Comparison of ENCODE assay signal across 11 mouse cellular contexts in the genomic region with DNA sequence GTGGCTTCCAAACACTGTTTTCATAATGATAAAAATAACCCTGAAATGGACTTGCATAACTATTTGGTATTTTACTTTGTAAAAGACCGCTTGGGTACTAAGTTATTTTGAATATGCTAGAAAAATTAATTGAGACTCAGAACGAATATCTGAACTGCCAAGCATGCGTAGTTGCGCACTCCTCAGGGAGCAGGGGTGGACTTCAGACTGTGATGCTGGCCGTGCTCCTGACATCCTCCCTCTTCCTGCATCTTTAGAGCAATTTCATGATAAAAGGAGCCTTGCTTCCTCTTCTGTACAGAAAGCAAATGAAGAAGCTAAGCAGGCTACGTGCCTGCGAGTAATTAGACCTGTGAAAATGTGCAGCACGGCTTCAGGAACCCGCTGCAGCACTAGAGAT.
DNase-seq lines count a peak whose midpoint lies in the region; ATAC-seq and TF ChIP-seq lines count a peak whose summit lies in the region.
"Had no signal": no experiment of that assay in that cellular context is flagged by ENCODE, and none has a peak within 500 bp of the region (broad histone marks: within the 10 kb centered on the region; RNA-seq: fewer than 3 reads in every experiment).

No protein-coding gene starts in this region.

- H3K9me3 ChIP-seq in intestine, embryonic 15.5 days, result no peaks in the 10 kb centered on the region
- H3K9me3 ChIP-seq in intestine, postnatal 0 days (ENCODE audit: control insufficient read depth), result no peaks in the 10 kb centered on the region
- H3K9me3 ChIP-seq in heart, embryonic 14.5 days (ENCODE audit: control insufficient read depth, low read length), result no peaks in the 10 kb centered on the region
- no peaks in the 10 kb centered on the region for H3K9me3 ChIP-seq in megakaryocyte, embryonic 14.5 days

- intact Hi-C loops in left cerebral cortex, postnatal 36 days (cut with DNase I), result loop anchor here (5.0 kb wide), 1 partner anchor 98 kb away; no protein-coding TSS in a partner anchor

- WGBS in intestine, embryonic 15.5 days, result 34% methylated on average over 9 of the region's 9 CpGs
- 29% methylated on average over 9 of the region's 9 CpGs for WGBS in intestine, postnatal 0 days
- WGBS in heart, embryonic 14.5 days, result 47% methylated on average over 9 of the region's 9 CpGs

- no peak for DNase-seq in B cell, adult 2 months
- no peak for DNase-seq in left cerebral cortex, postnatal 36 days (ENCODE audit: low spot score in 2 of 2)
- no peak for DNase-seq in cerebellum, postnatal 36 days
- DNase-seq: thymus, adult 2 months had no signal

- H3K4me2 ChIP-seq in intestine, embryonic 15.5 days (replicated peaks), result 0 out of 2 replicates have a peak overlapping the region, but pooled peaks have one; percentile 22
- no peak overlapping the region for H3K4me2 ChIP-seq in intestine, postnatal 0 days (replicated peaks; ENCODE audit: low read depth)
- H3K4me2 ChIP-seq in heart, embryonic 14.5 days (ENCODE audit: low read length), result peak overlapping the region; percentile 51
- H3K4me2 ChIP-seq: liver, embryonic 11.5 days had no signal

- H3K27ac ChIP-seq in intestine, embryonic 15.5 days, result 0 out of 2 replicates have a peak overlapping the region, but pooled peaks have one; percentile 13
- H3K27ac ChIP-seq in intestine, postnatal 0 days (ENCODE audit: low read depth, low read length), result no peak overlapping the region
- peak overlapping the region; percentile 34; the same call in 1 of the 2 replicates for H3K27ac ChIP-seq in cortical plate, adult 2 months (ENCODE audit: insufficient read depth, low read length)
- H3K27ac ChIP-seq in heart, embryonic 14.5 days (replicated peaks in 1 of 2; ENCODE audit: control insufficient read depth in 1 of 2, insufficient read depth in 1 of 2, low read depth in 2 of 2, low read length in 2 of 2), result peak overlapping the region in 1 of 2 experiments; percentile 68; a peak in 3 of 4 replicates

- H3K9ac ChIP-seq in intestine, embryonic 15.5 days, result no peak overlapping the region
- no peak overlapping the region for H3K9ac ChIP-seq in intestine, postnatal 0 days (ENCODE audit: low read depth, low read length)
- H3K9ac ChIP-seq in heart, embryonic 14.5 days (ENCODE audit: low read length), result no peak overlapping the region

- no peak for TF ChIP-seq POLR2A in cortical plate, adult 2 months (IDR thresholded peaks at IDR 0.05; ENCODE audit: extremely low read depth, insufficient read depth, low read length)

- H3K27me3 ChIP-seq in intestine, embryonic 15.5 days (replicated peaks), result 0 out of 2 replicates have a peak, but pooled peaks cover 3% of the 10 kb centered on the region
- H3K27me3 ChIP-seq in intestine, postnatal 0 days (replicated peaks; ENCODE audit: control insufficient read depth, insufficient read depth, low read length), result no peaks in the 10 kb centered on the region
- no peaks in the 10 kb centered on the region for H3K27me3 ChIP-seq in heart, embryonic 14.5 days (ENCODE audit: control insufficient read depth, insufficient read depth, low read length)
- H3K27me3 ChIP-seq in megakaryocyte, embryonic 14.5 days (replicated peaks), result peaks cover 4% of the 10 kb centered on the region
- H3K27me3 ChIP-seq: CH12.LX had no signal

- ATAC-seq in intestine, embryonic 15.5 days, result no peak
- no peak for ATAC-seq in intestine, postnatal 0 days
- no peak for ATAC-seq in heart, embryonic 14.5 days (ENCODE audit: insufficient number of reproducible peaks, insufficient read depth, low FRiP score, low read depth)

- no peak overlapping the region for H3K4me3 ChIP-seq in intestine, embryonic 15.5 days (replicated peaks)
- H3K4me3 ChIP-seq in intestine, postnatal 0 days (ENCODE audit: low read depth, low read length), result no peak overlapping the region
- no peak overlapping the region for H3K4me3 ChIP-seq in cortical plate, adult 2 months (ENCODE audit: insufficient read depth, low read length)
- no peak overlapping the region for H3K4me3 ChIP-seq in heart, embryonic 14.5 days (ENCODE audit: control insufficient read depth in 1 of 2, insufficient read depth in 1 of 2, low read depth in 1 of 2, low read length in 2 of 2)
- peak overlapping the region; percentile 67 for H3K4me3 ChIP-seq in megakaryocyte, embryonic 14.5 days (replicated peaks)

- no peak for TF ChIP-seq CTCF in intestine, postnatal 0 days (IDR thresholded peaks at IDR 0.05; ENCODE audit: low read depth)
- no peak for TF ChIP-seq CTCF in cortical plate, adult 2 months (IDR thresholded peaks at IDR 0.05; ENCODE audit: extremely low read depth, insufficient read depth, low read length)

- H3K4me1 ChIP-seq in intestine, embryonic 15.5 days (replicated peaks), result 0 out of 2 replicates have a peak, but pooled peaks cover 3% of the 10 kb centered on the region
- H3K4me1 ChIP-seq in intestine, postnatal 0 days (replicated peaks; ENCODE audit: control insufficient read depth, insufficient read depth, low read length), result no peaks in the 10 kb centered on the region
- H3K4me1 ChIP-seq in cortical plate, adult 2 months (ENCODE audit: control insufficient read depth, insufficient read depth, low read length), result peaks cover 9% of the 10 kb centered on the region; the same call in 1 of the 2 replicates
- peaks cover 13 to 14% of the 10 kb centered on the region in 2 experiments for H3K4me1 ChIP-seq in heart, embryonic 14.5 days (ENCODE audit: control insufficient read depth in 2 of 2, insufficient read depth in 2 of 2, low read length in 2 of 2)
- peaks cover 24% of the 10 kb centered on the region for H3K4me1 ChIP-seq in megakaryocyte, embryonic 14.5 days

- H3K36me3 ChIP-seq in intestine, embryonic 15.5 days, result no peaks in the 10 kb centered on the region
- no peaks in the 10 kb centered on the region for H3K36me3 ChIP-seq in intestine, postnatal 0 days (ENCODE audit: control insufficient read depth, insufficient read depth)
- no peaks in the 10 kb centered on the region for H3K36me3 ChIP-seq in heart, embryonic 14.5 days (ENCODE audit: control insufficient read depth, insufficient read depth, low read length)
- H3K36me3 ChIP-seq in megakaryocyte, embryonic 14.5 days (replicated peaks; ENCODE audit: low read length), result no peaks in the 10 kb centered on the region
